Mouse (Mus musculus): ENCODE measurements around the gene Dpp8. TPM values are rescaled to one million over a fixed set of nuclear protein-coding genes. Genes with fewer than 3 reads are reported as not detected.

Gene Dpp8
- polyA plus RNA-seq, 1 experiment from 2014 or later = 31.5 TPM

- ATAC-seq (replicated peaks; ENCODE audit: extremely low read depth, insufficient read depth, low FRiP score) = no peak
- peak overlapping the region; percentile 53 for H3K9ac ChIP-seq (ENCODE audit: low read length)
- peak overlapping the region; percentile 52 for H3K4me2 ChIP-seq (ENCODE audit: low read depth, low read length)
- no peaks in the 10 kb centered on the region for H3K27me3 ChIP-seq (ENCODE audit: control insufficient read depth, insufficient read depth, low read length)
- 0 out of 2 replicates have a peak overlapping the region, but pooled peaks have one; percentile 11 for H3K4me3 ChIP-seq (ENCODE audit: low read length)
- peak overlapping the region; percentile 51; the same call in 1 of the 2 replicates for H3K27ac ChIP-seq (ENCODE audit: low read length)
- WGBS = 22% methylated on average over 24 of the region's 24 CpGs
- H3K4me1 ChIP-seq (ENCODE audit: control insufficient read depth, insufficient read depth, low read length) = peaks cover 9% of the 10 kb centered on the region
- H3K36me3 ChIP-seq (ENCODE audit: control insufficient read depth, insufficient read depth) = no peaks in the 10 kb centered on the region
- no peaks in the 10 kb centered on the region for H3K9me3 ChIP-seq (replicated peaks; ENCODE audit: control insufficient read depth, low read length)
Measured at GRCm38 (mm10) chr9:65109132-65110072, 77.2 kb downstream of the Dpp8 start.

- Histone ChIP-seq H3K4me1 (ENCODE audit: control insufficient read depth, insufficient read depth, low read length) (peaks cover 13% of the 10 kb centered on the region), H3K9me3 (replicated peaks; ENCODE audit: control insufficient read depth, low read length) (no peaks in the 10 kb centered on the region), H3K27ac (ENCODE audit: low read length) (no peak overlapping the region), H3K4me2 (ENCODE audit: low read depth, low read length) (no peak overlapping the region), H3K36me3 (ENCODE audit: control insufficient read depth, insufficient read depth) (no peaks in the 10 kb centered on the region), H3K9ac (ENCODE audit: low read length) (no peak overlapping the region), H3K4me3 (ENCODE audit: low read length) (no peak overlapping the region), H3K27me3 (ENCODE audit: control insufficient read depth, insufficient read depth, low read length) (no peaks in the 10 kb centered on the region)
- no peak for ATAC-seq (replicated peaks; ENCODE audit: extremely low read depth, insufficient read depth, low FRiP score)
- 80% methylated on average over 5 of the region's 5 CpGs for WGBS
Measured at GRCm38 (mm10) chr9:65111698-65112097, 79.5 kb downstream of the Dpp8 start.

DNA sequence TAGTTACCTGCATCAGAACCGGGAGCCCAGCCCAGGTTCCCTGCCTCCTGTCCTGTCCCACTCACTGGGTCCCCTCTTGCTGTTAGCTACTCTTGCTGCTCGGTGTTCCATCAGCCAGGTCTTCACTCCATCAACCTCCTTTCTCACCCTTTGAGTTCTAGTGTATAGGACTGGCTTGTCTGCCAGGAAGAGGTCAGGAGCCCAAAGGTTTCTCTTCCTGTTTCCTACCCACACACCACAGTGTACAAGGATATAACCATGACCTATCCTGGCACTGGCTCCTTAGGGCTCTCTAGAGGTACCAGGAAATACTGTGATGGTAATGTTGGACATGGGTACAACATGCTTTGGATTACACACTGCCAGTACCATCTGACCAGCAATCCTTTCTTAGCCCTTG, 81.5 kb downstream of the Dpp8 start:
- ATAC-seq (replicated peaks; ENCODE audit: extremely low read depth, insufficient read depth, low FRiP score) = no peak

GRCm38 (mm10) chr9:65115891-65116290, 83.7 kb downstream of the Dpp8 start:
- no peak for ATAC-seq (replicated peaks; ENCODE audit: extremely low read depth, insufficient read depth, low FRiP score)
- no peak overlapping the region for H3K4me2 ChIP-seq (ENCODE audit: low read depth, low read length)
- no peak overlapping the region for H3K9ac ChIP-seq (ENCODE audit: low read length)
- peak overlapping the region; percentile 60 for H3K27ac ChIP-seq (ENCODE audit: low read length)
- H3K9me3 ChIP-seq (replicated peaks; ENCODE audit: control insufficient read depth, low read length) = no peaks in the 10 kb centered on the region
- no peaks in the 10 kb centered on the region for H3K27me3 ChIP-seq (ENCODE audit: control insufficient read depth, insufficient read depth, low read length)
- H3K36me3 ChIP-seq (ENCODE audit: control insufficient read depth, insufficient read depth) = peaks cover 3% of the 10 kb centered on the region; the same call in 1 of the 2 replicates
- 43% methylated on average over 2 of the region's 2 CpGs for WGBS
- H3K4me3 ChIP-seq (ENCODE audit: low read length) = no peak overlapping the region
- H3K4me1 ChIP-seq (ENCODE audit: control insufficient read depth, insufficient read depth, low read length) = peaks cover 4% of the 10 kb centered on the region

More for the DNA sequence above, 81.5 kb downstream of the Dpp8 start:
- no peak overlapping the region for H3K27ac ChIP-seq (ENCODE audit: low read length)
- peaks cover under 1% of the 10 kb centered on the region; the same call in 1 of the 2 replicates for H3K36me3 ChIP-seq (ENCODE audit: control insufficient read depth, insufficient read depth)
- no peaks in the 10 kb centered on the region for H3K27me3 ChIP-seq (ENCODE audit: control insufficient read depth, insufficient read depth, low read length)
- H3K9ac ChIP-seq (ENCODE audit: low read length) = no peak overlapping the region
- no peaks in the 10 kb centered on the region for H3K9me3 ChIP-seq (replicated peaks; ENCODE audit: control insufficient read depth, low read length)
- H3K4me1 ChIP-seq (ENCODE audit: control insufficient read depth, insufficient read depth, low read length) = peaks cover 13% of the 10 kb centered on the region
- no peak overlapping the region for H3K4me2 ChIP-seq (ENCODE audit: low read depth, low read length)
- 89% methylated on average over 2 of the region's 2 CpGs for WGBS
- H3K4me3 ChIP-seq (ENCODE audit: low read length) = no peak overlapping the region

DNA sequence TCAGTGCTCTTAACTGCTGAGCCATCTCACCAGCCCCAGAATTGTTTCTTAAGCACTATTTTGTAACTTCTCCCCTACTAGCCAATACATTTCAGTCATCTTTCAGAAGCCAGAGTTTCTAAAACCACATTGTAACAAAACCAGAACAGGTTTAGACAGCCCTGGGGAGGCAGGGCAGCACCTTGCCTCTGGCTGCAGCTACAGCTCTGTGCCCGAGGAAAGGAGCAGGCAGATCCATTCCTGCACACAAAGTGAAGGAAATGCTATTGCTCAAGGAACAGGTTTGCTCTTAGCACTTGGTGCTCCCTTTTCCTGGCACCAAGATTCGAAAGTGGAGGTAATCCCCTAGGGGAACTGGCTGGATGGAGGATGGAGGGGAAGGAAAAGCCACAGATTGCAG, 85.3 kb downstream of the Dpp8 start:
- whole genome bisulfite sequencing = 67% methylated on average over 2 of the region's 2 CpGs
- no peaks in the 10 kb centered on the region for H3K9me3 ChIP-seq (replicated peaks; ENCODE audit: control insufficient read depth, low read length)
- H3K27ac ChIP-seq (ENCODE audit: low read length) = no peak overlapping the region
- no peak overlapping the region for H3K4me3 ChIP-seq (ENCODE audit: low read length)
- ATAC-seq (replicated peaks; ENCODE audit: extremely low read depth, insufficient read depth, low FRiP score) = no peak
- H3K36me3 ChIP-seq (ENCODE audit: control insufficient read depth, insufficient read depth) = peaks cover 3% of the 10 kb centered on the region; the same call in 1 of the 2 replicates
- peaks cover 4% of the 10 kb centered on the region for H3K4me1 ChIP-seq (ENCODE audit: control insufficient read depth, insufficient read depth, low read length)
- peaks cover 5% of the 10 kb centered on the region for H3K27me3 ChIP-seq (ENCODE audit: control insufficient read depth, insufficient read depth, low read length)
- H3K9ac ChIP-seq (ENCODE audit: low read length) = no peak overlapping the region
- no peak overlapping the region for H3K4me2 ChIP-seq (ENCODE audit: low read depth, low read length)

DNA sequence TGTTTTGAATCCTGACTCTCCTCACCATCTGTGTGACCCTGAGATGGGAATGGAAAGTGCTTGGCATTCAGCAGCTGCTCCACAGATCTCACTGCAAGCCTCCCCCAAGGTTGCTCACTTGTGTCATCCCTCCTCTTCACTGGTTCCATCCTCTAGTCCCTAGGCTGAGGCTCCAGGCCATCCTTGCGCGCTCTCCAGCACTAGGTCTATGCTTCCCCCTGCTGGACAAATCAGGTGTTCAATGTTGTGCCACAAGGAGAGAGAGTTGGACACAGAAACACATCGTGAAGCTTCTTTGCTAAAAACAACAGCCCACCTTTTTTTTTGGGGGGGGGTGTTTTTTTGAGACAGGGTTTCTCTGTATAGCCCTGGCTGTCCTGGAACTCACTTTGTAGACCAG, 88.7 kb downstream of the Dpp8 start:
- peak; percentile 77; the same call in 1 of the 2 replicates for ATAC-seq (replicated peaks; ENCODE audit: extremely low read depth, insufficient read depth, low FRiP score)
- Histone ChIP-seq H3K4me2 (ENCODE audit: low read depth, low read length) (no peak overlapping the region), H3K9me3 (replicated peaks; ENCODE audit: control insufficient read depth, low read length) (no peaks in the 10 kb centered on the region), H3K4me1 (ENCODE audit: control insufficient read depth, insufficient read depth, low read length) (no peaks in the 10 kb centered on the region), H3K9ac (ENCODE audit: low read length) (no peak overlapping the region), H3K4me3 (ENCODE audit: low read length) (no peak overlapping the region), H3K36me3 (ENCODE audit: control insufficient read depth, insufficient read depth) (peaks cover 3% of the 10 kb centered on the region; the same call in 1 of the 2 replicates), H3K27me3 (ENCODE audit: control insufficient read depth, insufficient read depth, low read length) (peaks cover 12% of the 10 kb centered on the region), H3K27ac (ENCODE audit: low read length) (no peak overlapping the region)
- 5% methylated on average over 3 of the region's 3 CpGs for WGBS

DNA sequence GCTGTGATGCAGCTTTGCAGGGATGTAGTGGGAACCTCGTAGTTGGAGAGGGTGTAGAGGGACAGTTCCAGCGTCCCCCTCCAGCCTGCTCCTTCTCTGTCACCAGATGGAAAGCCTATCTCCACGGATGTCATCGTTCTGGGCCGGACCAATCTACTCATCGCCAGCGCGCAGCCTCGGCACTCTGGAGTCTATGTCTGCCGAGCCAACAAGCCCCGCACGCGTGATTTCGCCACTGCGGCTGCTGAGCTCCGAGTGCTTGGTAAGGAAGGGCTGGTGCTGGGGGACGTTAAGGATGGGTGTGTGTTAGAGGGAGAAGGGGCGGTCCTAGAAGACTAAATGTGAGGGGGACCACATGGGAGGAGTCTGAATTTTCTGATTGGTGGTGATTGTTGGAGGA, 90.3 kb downstream of the Dpp8 start:
- Histone ChIP-seq H3K9ac (ENCODE audit: low read length) (no peak overlapping the region), H3K9me3 (replicated peaks; ENCODE audit: control insufficient read depth, low read length) (no peaks in the 10 kb centered on the region), H3K4me3 (ENCODE audit: low read length) (no peak overlapping the region), H3K36me3 (ENCODE audit: control insufficient read depth, insufficient read depth) (peaks cover 3% of the 10 kb centered on the region; the same call in 1 of the 2 replicates), H3K4me1 (ENCODE audit: control insufficient read depth, insufficient read depth, low read length) (no peaks in the 10 kb centered on the region), H3K4me2 (ENCODE audit: low read depth, low read length) (peak overlapping the region; percentile 29; the same call in 1 of the 2 replicates), H3K27me3 (ENCODE audit: control insufficient read depth, insufficient read depth, low read length) (peaks cover 12% of the 10 kb centered on the region), H3K27ac (ENCODE audit: low read length) (no peak overlapping the region)
- no peak for ATAC-seq (replicated peaks; ENCODE audit: extremely low read depth, insufficient read depth, low FRiP score)
- 18% methylated on average over 18 of the region's 18 CpGs for WGBS

GRCm38 (mm10) chr9:65123552-65124168, 91.4 kb downstream of the Dpp8 start:
- WGBS = 7% methylated on average over 48 of the region's 48 CpGs

More at GRCm38 (mm10) chr9:65123552-65124168, 91.4 kb downstream of the Dpp8 start:
- H3K27me3 ChIP-seq (ENCODE audit: control insufficient read depth, insufficient read depth, low read length) = peaks cover 12% of the 10 kb centered on the region
- H3K27ac ChIP-seq (ENCODE audit: low read length) = no peak overlapping the region
- peak overlapping the region; percentile 51 for H3K4me3 ChIP-seq (ENCODE audit: low read length)
- peaks cover 3% of the 10 kb centered on the region; the same call in 1 of the 2 replicates for H3K36me3 ChIP-seq (ENCODE audit: control insufficient read depth, insufficient read depth)
- H3K4me2 ChIP-seq (ENCODE audit: low read depth, low read length) = peak overlapping the region; percentile 92
- no peaks in the 10 kb centered on the region for H3K9me3 ChIP-seq (replicated peaks; ENCODE audit: control insufficient read depth, low read length)
- peak; percentile 16; the same call in 1 of the 2 replicates for ATAC-seq (replicated peaks; ENCODE audit: extremely low read depth, insufficient read depth, low FRiP score)
- H3K9ac ChIP-seq (ENCODE audit: low read length) = peak overlapping the region; percentile 69
- H3K4me1 ChIP-seq (ENCODE audit: control insufficient read depth, insufficient read depth, low read length) = peaks cover 5% of the 10 kb centered on the region; the same call in 1 of the 2 replicates
